Mouse (Mus musculus) spleen, adult 2 months (tissue): ENCODE results near the gene Rsph10b. TPM values are rescaled to one million over a fixed set of nuclear protein-coding genes. Genes with fewer than 3 reads are reported as not detected.
A peak's percentile ranks its signal among the peaks of the same experiment; 100 is the strongest.

ENCODE experiments used
- DNase-seq, 2 experiments: peaks; one replicate each; pipeline versions ENCODE4 v3.0.0 to v3.0.0-alpha.2; 2012 to 2021; ENCODE audit warnings: low spot score in 2 of 2, low read depth in 1 of 2
- H3K27ac ChIP-seq: fragments of 200-500 bp; 2 replicates; pipeline ENCODE4 v1.5.1; 2012; ENCODE audit warnings: low read length, inconsistent platforms; ENCODE audit not compliant: insufficient read depth
- H3K27me3 ChIP-seq: fragments of 200-500 bp; 2 replicates; pipeline ENCODE4 v1.6.1; 2012; ENCODE audit warnings: mild to moderate bottlenecking, moderate library complexity, low read length, inconsistent platforms; ENCODE audit not compliant: control insufficient read depth, insufficient read depth
- H3K36me3 ChIP-seq: fragments of 200-500 bp; 2 replicates; pipeline ENCODE4 v1.6.1; 2012; ENCODE audit warnings: mild to moderate bottlenecking, low read length, inconsistent platforms; ENCODE audit not compliant: control insufficient read depth, insufficient read depth
- H3K4me1 ChIP-seq: fragments of 200-500 bp; 2 replicates; pipeline ENCODE4 v1.6.1; 2011; ENCODE audit warnings: inconsistent platforms; ENCODE audit not compliant: control insufficient read depth, insufficient read depth, insufficient read length
- H3K4me3 ChIP-seq: fragments of 200-500 bp; 2 replicates; pipeline ENCODE4 v1.5.1; 2011; ENCODE audit warnings: mild to moderate bottlenecking, inconsistent platforms; ENCODE audit not compliant: insufficient read depth, insufficient read length; ENCODE audit errors: extremely low read depth
- CTCF ChIP-seq: fragments of 200-500 bp; IDR thresholded peaks from 2 replicates; pipeline ENCODE4 v1.5.1; 2011; ENCODE audit warnings: mild to moderate bottlenecking, inconsistent platforms; ENCODE audit not compliant: insufficient read depth, insufficient read length, insufficient replicate concordance; ENCODE audit errors: extremely low read depth
- POLR2A ChIP-seq: fragments of 200-500 bp; IDR thresholded peaks from 2 replicates; pipeline ENCODE4 v1.6.1; 2011; ENCODE audit warnings: low read depth, low read length, inconsistent platforms
- WGBS: fragments of 180-500 bp; shearing (Covaris S2); methylation state at CpG from one replicate; pipeline ENCODE4 v1.1.7; 2018; 5-methylcytosine and 5-hydroxymethylcytosine counted together
- polyA plus RNA-seq: library from polyadenylated mRNA; depleted of rRNA; stranded (reverse); fragments of >200 nt; gene quantifications from 2 replicates; pipeline ENCODE4 v1.2.3, GENCODE M21; 2012

Rsph10b gene
- polyA plus RNA-seq, 1 experiment = 0.49 TPM

DNA sequence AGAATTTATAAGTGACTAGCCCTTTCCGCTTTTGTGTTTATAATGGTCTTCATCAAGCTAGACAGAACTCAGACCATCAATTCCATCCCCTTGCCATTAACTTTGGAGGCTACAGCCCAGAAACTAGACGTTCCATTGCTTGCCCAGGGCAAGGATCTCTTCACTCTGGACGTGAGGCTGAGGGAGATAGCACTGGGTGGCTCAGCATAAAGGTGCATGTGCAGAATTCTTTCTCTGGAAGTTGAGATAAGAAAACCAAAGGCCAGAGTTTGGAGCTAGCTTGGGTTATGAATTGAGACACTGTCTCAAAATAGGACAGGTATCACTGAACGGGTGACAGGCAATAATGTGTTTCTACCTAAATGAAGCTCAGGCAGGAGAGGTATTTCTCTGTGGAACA is 29.0 kb upstream of the Rsph10b start:
- no peak for TF ChIP-seq CTCF
- Histone ChIP-seq H3K27ac (no peak overlapping the region), H3K27me3 (no peaks in the 10 kb centered on the region), H3K36me3 (peaks cover 33% of the 10 kb centered on the region), H3K4me1 (no peaks in the 10 kb centered on the region), H3K4me3 (no peak overlapping the region)
- DNase-seq = no peak
- 88% methylated on average over 4 of the region's 4 CpGs for WGBS

DNA sequence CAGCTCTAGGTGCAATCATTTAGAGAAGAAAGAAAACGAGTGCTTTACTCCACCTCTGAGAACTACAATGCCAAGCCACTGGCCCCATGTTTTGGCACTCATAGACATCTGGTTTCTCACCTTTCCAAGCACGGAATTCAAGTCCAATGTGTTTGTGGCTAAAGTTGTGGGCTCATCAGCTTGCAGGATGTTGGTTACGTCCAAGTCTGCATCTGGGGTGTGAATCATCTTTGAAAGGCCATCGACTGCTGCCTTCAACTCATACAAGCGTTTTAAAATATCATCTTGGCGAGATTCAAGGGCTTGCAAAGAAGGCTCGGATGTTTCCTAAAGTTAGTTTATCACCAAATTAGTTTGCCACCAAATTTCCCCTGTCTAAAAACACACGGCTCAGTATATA is 26.4 kb upstream of the Rsph10b start:
- H3K4me1 ChIP-seq = no peaks in the 10 kb centered on the region; the same call in none of the 2 replicates
- no peak for DNase-seq
- WGBS = 88% methylated on average over 8 of the region's 8 CpGs
- H3K27ac ChIP-seq = no peak overlapping the region
- peaks cover 20% of the 10 kb centered on the region for H3K36me3 ChIP-seq
- TF ChIP-seq CTCF (no peak), POLR2A (no peak)
- H3K4me3 ChIP-seq = no peak overlapping the region
- H3K27me3 ChIP-seq = no peaks in the 10 kb centered on the region

DNA sequence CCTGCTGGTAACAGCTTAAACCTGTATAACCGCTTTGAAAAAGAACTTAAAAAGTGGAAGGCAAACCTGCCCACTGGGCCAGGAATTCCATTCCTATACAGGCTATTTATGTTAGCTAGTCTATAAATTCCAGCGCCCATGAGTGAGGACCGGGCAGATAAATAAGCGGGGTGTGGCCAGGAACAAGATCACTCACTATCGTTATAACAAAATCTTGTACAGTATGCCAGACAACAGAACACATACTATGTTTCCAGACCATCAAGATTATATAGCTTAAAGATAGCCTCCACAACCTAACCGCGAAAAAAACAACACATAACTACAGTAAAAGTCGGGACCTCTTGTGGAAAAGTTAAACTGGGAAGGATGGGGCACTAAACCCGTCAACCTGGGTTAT is 23.9 kb upstream of the Rsph10b start:
- Histone ChIP-seq H3K27me3 (no peaks in the 10 kb centered on the region), H3K4me3 (peak overlapping the region; percentile 80), H3K36me3 (peaks cover 5% of the 10 kb centered on the region), H3K27ac (peak overlapping the region; percentile 77), H3K4me1 (no peaks in the 10 kb centered on the region; the same call in none of the 2 replicates)
- 2% methylated on average over 9 of the region's 9 CpGs for WGBS
- TF ChIP-seq CTCF (no peak), POLR2A (no peak)
- no peak for DNase-seq

DNA sequence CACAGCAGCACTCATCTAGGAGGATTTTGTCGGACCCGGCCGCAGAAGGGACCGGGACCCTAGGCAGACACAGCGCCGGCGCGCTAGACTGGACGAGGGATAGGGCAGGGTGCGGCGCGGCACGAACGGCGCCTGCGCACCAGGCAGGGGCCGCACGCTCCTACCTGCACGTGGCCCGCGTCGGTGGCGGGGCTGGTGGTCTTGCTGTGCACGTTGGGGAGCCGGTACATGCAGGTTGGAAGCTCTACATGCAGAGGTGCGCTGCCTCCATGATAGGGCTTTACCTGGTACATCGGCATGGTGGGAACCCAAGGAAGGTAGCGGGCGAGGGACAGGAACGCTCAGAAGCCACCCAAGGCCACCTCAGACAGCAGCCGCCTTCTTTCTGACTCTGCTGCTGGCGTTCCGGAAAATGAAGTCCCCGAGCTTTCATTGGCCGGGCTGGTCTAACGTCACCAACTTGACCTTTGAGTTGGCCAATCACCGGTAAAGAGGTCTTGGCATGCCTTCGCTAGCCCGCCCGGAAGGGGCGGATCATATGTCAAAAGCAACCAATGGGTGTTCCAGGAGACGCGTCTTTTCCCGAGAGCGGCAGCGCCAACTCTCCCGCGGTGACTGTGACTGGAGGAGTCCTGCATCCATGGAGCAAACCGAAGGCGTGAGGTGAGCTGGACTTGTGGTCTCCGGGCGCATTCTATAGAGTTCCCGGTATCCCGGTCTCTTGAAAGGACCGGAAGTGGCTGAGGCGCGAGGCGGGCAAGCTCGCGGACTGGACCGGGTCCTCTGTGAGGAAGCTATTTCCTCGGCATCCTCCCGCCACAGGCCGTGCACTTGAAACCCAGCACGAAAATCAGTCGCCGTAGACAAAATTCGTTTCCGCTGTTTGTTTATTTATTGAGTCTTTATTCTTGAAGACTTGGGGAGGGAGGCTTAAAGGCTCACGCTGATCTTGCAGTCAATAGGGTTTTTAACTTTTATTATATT is 23.1 kb upstream of the Rsph10b start, which contains the start of the genes Aimp2 and Pms2:
Aimp2 (minus strand) TSS at position 431 of the 984 bp plus-strand sequence.
Pms2 (plus strand) TSS at position 548 of the 984 bp plus-strand sequence.
- WGBS = under 1% methylated on average over 70 of the region's 70 CpGs
- Histone ChIP-seq H3K27ac (peak within 1 kb of the TSS; percentile 77), H3K27me3 (no peaks in the 10 kb centered on the region), H3K4me3 (peak within 1 kb of the TSS; percentile 81), H3K4me1 (no peaks in the 10 kb centered on the region; the same call in none of the 2 replicates), H3K36me3 (peaks cover 3% of the 10 kb centered on the region)
- TF ChIP-seq CTCF (no peak), POLR2A (no peak; the same call in 1 of the 2 replicates)
- DNase-seq = peak; percentile 93 to 95

DNA sequence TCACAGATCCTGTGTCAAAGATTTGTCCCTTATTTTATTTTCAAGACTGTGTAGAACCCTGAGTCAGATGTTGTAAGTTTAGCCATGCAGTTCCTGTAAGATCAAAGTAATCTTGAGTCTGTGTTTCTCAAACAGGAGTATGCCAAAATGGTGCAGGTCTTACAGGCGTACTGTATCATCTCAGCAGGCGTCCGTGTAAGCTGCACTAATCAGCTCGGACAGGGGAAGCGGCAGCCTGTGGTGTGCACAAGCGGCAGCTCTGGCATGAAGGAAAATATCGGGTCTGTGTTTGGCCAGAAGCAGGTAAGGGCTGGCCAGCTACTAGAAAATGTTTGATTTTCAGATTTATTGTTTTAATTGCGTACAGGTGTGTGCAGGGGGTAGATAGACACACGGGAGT is 16.6 kb upstream of the Rsph10b start:
- H3K4me3 ChIP-seq = no peak overlapping the region
- TF ChIP-seq CTCF (no peak), POLR2A (no peak)
- H3K36me3 ChIP-seq = peaks cover 24% of the 10 kb centered on the region
- no peaks in the 10 kb centered on the region for H3K27me3 ChIP-seq
- H3K4me1 ChIP-seq = no peaks in the 10 kb centered on the region
- DNase-seq = no peak
- H3K27ac ChIP-seq = no peak overlapping the region
- 93% methylated on average over 9 of the region's 9 CpGs for WGBS

DNA sequence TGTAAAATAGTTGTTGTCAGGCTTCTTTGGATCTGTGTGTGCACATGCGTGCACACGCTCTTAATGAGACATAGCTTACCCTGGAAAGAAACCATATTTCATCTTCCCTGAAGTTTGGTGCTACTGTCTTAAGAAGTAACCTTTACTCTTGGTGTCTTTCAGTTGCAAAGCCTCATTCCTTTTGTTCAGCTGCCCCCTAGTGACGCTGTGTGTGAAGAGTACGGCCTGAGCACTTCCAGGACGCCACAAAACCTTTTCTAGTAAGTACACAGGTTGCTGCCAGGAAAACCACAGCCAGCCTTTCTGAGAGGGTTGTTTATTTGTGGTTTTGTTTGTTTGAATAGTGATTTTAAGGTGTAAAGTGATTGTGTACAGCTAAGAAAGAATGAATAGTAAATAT is 15.4 kb upstream of the Rsph10b start:
- peaks cover 26% of the 10 kb centered on the region for H3K36me3 ChIP-seq

More for the DNA sequence above, 15.4 kb upstream of the Rsph10b start:
- DNase-seq = peak; percentile 41 to 57
- H3K4me1 ChIP-seq = no peaks in the 10 kb centered on the region
- no peak overlapping the region for H3K4me3 ChIP-seq
- H3K27me3 ChIP-seq = no peaks in the 10 kb centered on the region
- peak; percentile 46; the same call in 1 of the 2 replicates for TF ChIP-seq CTCF
- no peak for TF ChIP-seq POLR2A
- WGBS = 42% methylated on average over 5 of the region's 5 CpGs
- H3K27ac ChIP-seq = no peak overlapping the region
